Mouse (Mus musculus): ENCODE measurements at regions not wholly inside any gene's neighbourhood (a gene's known extent, or its start where the extent isn't known, plus 50 kb on each side); places are given as distances from the start of the nearest gene placed in this dataset.

GRCm38 (mm10) chr19:26135398-26136104, 463.3 kb downstream of the Dmrt2 start:
- Histone ChIP-seq H3K27me3 (no peaks in the 10 kb centered on the region), H3K9me3 (replicated peaks) (no peaks in the 10 kb centered on the region), H3K36me3 (no peaks in the 10 kb centered on the region), H3K4me3 (replicated peaks) (no peak overlapping the region), H3K4me1 (0 out of 2 replicates have a peak, but pooled peaks cover 3% of the 10 kb centered on the region), H3K9ac (no peak overlapping the region), H3K4me2 (replicated peaks) (no peak overlapping the region), H3K27ac (replicated peaks) (no peak overlapping the region)
- WGBS: 43% methylated on average over 2 of the region's 2 CpGs
- no peak for ATAC-seq (ENCODE audit: insufficient number of reproducible peaks, low FRiP score, low TSS enrichment, low read depth)

- 0 out of 2 replicates have a peak, but pooled peaks cover 3% of the 10 kb centered on the region for H3K4me1 ChIP-seq
- H3K9me3 ChIP-seq (replicated peaks): no peaks in the 10 kb centered on the region
- no peaks in the 10 kb centered on the region for H3K27me3 ChIP-seq
- ATAC-seq (ENCODE audit: insufficient number of reproducible peaks, low FRiP score, low TSS enrichment, low read depth): no peak
- no peak overlapping the region for H3K9ac ChIP-seq
- WGBS: 47% methylated on average over 2 of the region's 2 CpGs
- H3K4me3 ChIP-seq (replicated peaks): no peak overlapping the region
- no peak overlapping the region for H3K4me2 ChIP-seq (replicated peaks)
- H3K27ac ChIP-seq (replicated peaks): no peak overlapping the region
- no peaks in the 10 kb centered on the region for H3K36me3 ChIP-seq
Observed at GRCm38 (mm10) chr19:26140647-26141046, 464.2 kb upstream of the Smarca2 start.

- ATAC-seq (ENCODE audit: insufficient number of reproducible peaks, low FRiP score, low TSS enrichment, low read depth): no peak
- 90% methylated on average over 2 of the region's 2 CpGs for WGBS
- H3K27ac ChIP-seq (replicated peaks): no peak overlapping the region
- no peaks in the 10 kb centered on the region for H3K27me3 ChIP-seq
- H3K36me3 ChIP-seq: no peaks in the 10 kb centered on the region
- no peaks in the 10 kb centered on the region for H3K9me3 ChIP-seq (replicated peaks)
- no peak overlapping the region for H3K9ac ChIP-seq
- H3K4me2 ChIP-seq (replicated peaks): no peak overlapping the region
- H3K4me1 ChIP-seq: 0 out of 2 replicates have a peak, but pooled peaks cover 3% of the 10 kb centered on the region
- H3K4me3 ChIP-seq (replicated peaks): no peak overlapping the region
Observed at GRCm38 (mm10) chr19:26143539-26143938, 461.3 kb upstream of the Smarca2 start.

- WGBS: 55% methylated on average over 4 of the region's 4 CpGs
- ATAC-seq (ENCODE audit: insufficient number of reproducible peaks, low FRiP score, low TSS enrichment, low read depth): no peak
- no peak overlapping the region for H3K4me3 ChIP-seq (replicated peaks)
Observed at GRCm38 (mm10) chr19:26151216-26151615, 453.6 kb upstream of the Smarca2 start.

DNA sequence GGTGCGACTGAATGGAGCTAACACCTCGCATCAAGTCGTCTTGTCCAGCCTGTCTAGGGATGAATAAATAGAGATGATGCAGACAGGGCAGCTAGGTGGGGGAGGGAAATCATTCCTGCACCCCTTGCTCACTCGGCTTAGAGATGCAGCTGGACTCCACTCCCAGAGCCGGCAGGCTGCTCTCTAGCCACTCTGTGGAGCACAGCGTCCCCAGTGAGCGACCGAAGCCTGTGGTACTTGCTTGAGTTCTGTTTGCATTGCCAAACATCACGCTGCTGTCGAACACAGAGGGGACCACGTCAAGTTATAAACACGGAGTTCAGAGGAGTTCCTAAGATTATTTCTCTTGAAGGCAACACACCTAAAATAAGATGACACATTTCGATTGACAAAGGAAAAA, 439.9 kb upstream of the Smarca2 start:
- no peak overlapping the region for H3K27ac ChIP-seq (replicated peaks)
- no peaks in the 10 kb centered on the region for H3K4me1 ChIP-seq
- no peaks in the 10 kb centered on the region for H3K27me3 ChIP-seq
- ATAC-seq (ENCODE audit: insufficient number of reproducible peaks, low FRiP score, low TSS enrichment, low read depth): no peak
- H3K36me3 ChIP-seq: no peaks in the 10 kb centered on the region
- H3K9ac ChIP-seq: no peak overlapping the region
- 48% methylated on average over 13 of the region's 13 CpGs for WGBS
- no peak overlapping the region for H3K4me3 ChIP-seq (replicated peaks)
- H3K4me2 ChIP-seq (replicated peaks): no peak overlapping the region
- no peaks in the 10 kb centered on the region for H3K9me3 ChIP-seq (replicated peaks)

More at GRCm38 (mm10) chr19:26151216-26151615, 453.6 kb upstream of the Smarca2 start:
- H3K36me3 ChIP-seq: no peaks in the 10 kb centered on the region
- no peaks in the 10 kb centered on the region for H3K9me3 ChIP-seq (replicated peaks)
- no peaks in the 10 kb centered on the region for H3K4me1 ChIP-seq
- no peak overlapping the region for H3K4me2 ChIP-seq (replicated peaks)
- H3K27ac ChIP-seq (replicated peaks): no peak overlapping the region
- H3K9ac ChIP-seq: no peak overlapping the region
- H3K27me3 ChIP-seq: no peaks in the 10 kb centered on the region

GRCm38 (mm10) chr19:26181774-26182173, 423.1 kb upstream of the Smarca2 start:
- WGBS: 17% methylated on average over 4 of the region's 4 CpGs
- no peak for ATAC-seq (ENCODE audit: insufficient number of reproducible peaks, low FRiP score, low TSS enrichment, low read depth)

GRCm38 (mm10) chr19:26185012-26185411, 419.8 kb upstream of the Smarca2 start:
- 71% methylated on average over 7 of the region's 7 CpGs for WGBS
- Histone ChIP-seq H3K36me3 (no peaks in the 10 kb centered on the region), H3K4me1 (no peaks in the 10 kb centered on the region), H3K27ac (replicated peaks) (no peak overlapping the region), H3K4me2 (replicated peaks) (no peak overlapping the region), H3K9me3 (replicated peaks) (no peaks in the 10 kb centered on the region), H3K4me3 (replicated peaks) (no peak overlapping the region), H3K9ac (no peak overlapping the region), H3K27me3 (0 out of 2 replicates have a peak, but pooled peaks cover 3% of the 10 kb centered on the region)
- peak; percentile 19; the same call in 1 of the 2 replicates for ATAC-seq (ENCODE audit: insufficient number of reproducible peaks, low FRiP score, low TSS enrichment, low read depth)

More at GRCm38 (mm10) chr19:26181774-26182173, 423.1 kb upstream of the Smarca2 start:
- H3K36me3 ChIP-seq: no peaks in the 10 kb centered on the region
- no peak overlapping the region for H3K27ac ChIP-seq (replicated peaks)
- no peaks in the 10 kb centered on the region for H3K9me3 ChIP-seq (replicated peaks)
- H3K4me2 ChIP-seq (replicated peaks): no peak overlapping the region
- no peak overlapping the region for H3K4me3 ChIP-seq (replicated peaks)
- no peak overlapping the region for H3K9ac ChIP-seq
- H3K27me3 ChIP-seq: 0 out of 2 replicates have a peak, but pooled peaks cover 3% of the 10 kb centered on the region
- no peaks in the 10 kb centered on the region for H3K4me1 ChIP-seq

DNA sequence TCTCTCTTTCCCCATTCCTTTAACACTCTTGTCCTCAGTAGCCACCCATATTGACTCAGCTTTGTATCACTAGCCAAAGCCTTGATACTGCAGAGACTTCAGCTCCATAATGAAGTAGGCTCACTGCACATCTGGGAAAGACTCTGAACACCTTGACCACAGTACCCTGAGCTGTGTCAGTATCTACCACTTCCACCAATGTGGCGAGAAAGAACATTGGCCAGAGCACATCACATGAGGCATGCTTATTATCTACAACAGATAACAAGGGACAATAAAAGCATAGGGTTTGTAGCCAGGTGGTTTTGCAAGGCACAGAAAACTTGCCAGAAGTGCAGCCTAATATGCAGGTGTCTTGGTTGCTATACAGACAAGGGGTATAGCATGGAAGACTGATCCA, 414.0 kb upstream of the Smarca2 start:
- Histone ChIP-seq H3K27ac (replicated peaks) (no peak overlapping the region), H3K4me2 (replicated peaks) (no peak overlapping the region), H3K4me1 (no peaks in the 10 kb centered on the region), H3K9me3 (replicated peaks) (no peaks in the 10 kb centered on the region), H3K36me3 (no peaks in the 10 kb centered on the region), H3K27me3 (no peaks in the 10 kb centered on the region), H3K4me3 (replicated peaks) (no peak overlapping the region), H3K9ac (no peak overlapping the region)
- no peak for ATAC-seq (ENCODE audit: insufficient number of reproducible peaks, low FRiP score, low TSS enrichment, low read depth)
- 84% methylated on average over 1 of the region's 1 CpGs for WGBS

DNA sequence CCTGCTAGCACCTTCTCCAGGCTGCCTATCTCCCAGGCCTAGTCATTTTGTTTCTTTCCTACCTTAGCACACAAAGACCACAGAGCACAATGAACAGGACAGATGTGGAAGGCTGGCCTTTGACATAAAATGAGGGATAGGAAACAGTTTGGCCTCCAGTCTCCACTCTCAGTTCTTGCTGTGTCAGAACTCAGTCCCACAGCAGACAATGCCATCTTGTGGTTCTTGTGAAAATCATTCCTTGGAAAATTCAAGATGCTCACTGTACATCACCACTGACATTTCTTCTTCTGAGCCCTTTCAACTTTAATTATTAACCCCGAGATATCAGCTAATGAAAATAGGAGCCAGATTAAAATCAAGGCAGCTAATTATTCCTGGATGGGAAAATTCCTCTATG, 411.2 kb upstream of the Smarca2 start:
- Histone ChIP-seq H3K4me2 (replicated peaks) (no peak overlapping the region), H3K9me3 (replicated peaks) (no peaks in the 10 kb centered on the region), H3K9ac (no peak overlapping the region), H3K4me3 (replicated peaks) (no peak overlapping the region), H3K27ac (replicated peaks) (no peak overlapping the region), H3K36me3 (no peaks in the 10 kb centered on the region), H3K4me1 (no peaks in the 10 kb centered on the region), H3K27me3 (no peaks in the 10 kb centered on the region)
- 35% methylated on average over 1 of the region's 1 CpGs for WGBS
- ATAC-seq (ENCODE audit: insufficient number of reproducible peaks, low FRiP score, low TSS enrichment, low read depth): no peak

- no peak overlapping the region for H3K9ac ChIP-seq
- H3K27ac ChIP-seq (replicated peaks): no peak overlapping the region
- H3K4me3 ChIP-seq (replicated peaks): no peak overlapping the region
- no peak for ATAC-seq (ENCODE audit: insufficient number of reproducible peaks, low FRiP score, low TSS enrichment, low read depth)
- 67% methylated on average over 1 of the region's 1 CpGs for WGBS
- H3K27me3 ChIP-seq: no peaks in the 10 kb centered on the region
- no peaks in the 10 kb centered on the region for H3K4me1 ChIP-seq
- H3K4me2 ChIP-seq (replicated peaks): no peak overlapping the region
- H3K36me3 ChIP-seq: no peaks in the 10 kb centered on the region
- no peaks in the 10 kb centered on the region for H3K9me3 ChIP-seq (replicated peaks)
Observed at GRCm38 (mm10) chr19:26208760-26209159, 396.1 kb upstream of the Smarca2 start.

DNA sequence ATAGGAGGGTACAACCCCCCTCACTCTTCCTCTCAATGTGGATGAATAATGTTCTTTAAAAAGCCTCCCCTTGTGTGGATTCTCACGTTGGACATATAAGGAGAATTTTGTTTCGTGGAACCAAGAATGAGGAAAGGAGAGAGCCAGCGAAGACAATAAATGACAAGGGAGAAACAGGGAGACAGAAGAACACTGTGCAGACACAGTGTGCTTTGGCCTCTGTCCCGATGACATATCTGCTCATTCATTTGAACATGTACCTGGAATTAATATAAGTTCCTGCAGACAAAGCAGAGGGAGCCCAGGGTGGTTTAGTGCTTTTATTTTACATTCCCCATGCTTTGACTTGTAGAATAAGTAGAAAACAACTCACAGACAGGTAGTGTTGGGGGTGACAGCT, 370.3 kb upstream of the Smarca2 start:
- no peaks in the 10 kb centered on the region for H3K36me3 ChIP-seq
- no peak overlapping the region for H3K4me3 ChIP-seq (replicated peaks)
- 53% methylated on average over 4 of the region's 4 CpGs for WGBS
- no peak overlapping the region for H3K4me2 ChIP-seq (replicated peaks)
- no peak overlapping the region for H3K27ac ChIP-seq (replicated peaks)
- H3K27me3 ChIP-seq: no peaks in the 10 kb centered on the region
- no peaks in the 10 kb centered on the region for H3K9me3 ChIP-seq (replicated peaks)
- H3K4me1 ChIP-seq: no peaks in the 10 kb centered on the region
- no peak for ATAC-seq (ENCODE audit: insufficient number of reproducible peaks, low FRiP score, low TSS enrichment, low read depth)
- no peak overlapping the region for H3K9ac ChIP-seq

- Histone ChIP-seq H3K9me3 (replicated peaks) (no peaks in the 10 kb centered on the region), H3K4me2 (replicated peaks) (no peak overlapping the region), H3K27me3 (no peaks in the 10 kb centered on the region), H3K27ac (replicated peaks) (no peak overlapping the region), H3K4me3 (replicated peaks) (no peak overlapping the region), H3K4me1 (no peaks in the 10 kb centered on the region), H3K36me3 (no peaks in the 10 kb centered on the region), H3K9ac (no peak overlapping the region)
- WGBS: 47% methylated on average over 6 of the region's 6 CpGs
- no peak for ATAC-seq (ENCODE audit: insufficient number of reproducible peaks, low FRiP score, low TSS enrichment, low read depth)
Observed at GRCm38 (mm10) chr19:26244067-26244466, 360.8 kb upstream of the Smarca2 start.

Measured in embryonic facial prominence, embryonic 15.5 days (tissue).